Mouse (Mus musculus) CD4-positive, CD25-positive, alpha-beta regulatory T cell, adult 4 months (primary cell): ENCODE data around the gene Raver1. TPM values are rescaled to one million over a fixed set of nuclear protein-coding genes. Genes with fewer than 3 reads are reported as not detected.

Experiments
- ATAC-seq: one replicate; pipeline ENCODE4 v1.8.0; 2017
- polyA plus RNA-seq, 2 experiments: library from polyadenylated mRNA; unstranded; fragments of 100-300 nt; shearing (Covaris generic); gene quantifications; one replicate each; pipeline ENCODE4 v1.2.1; 2017

The Raver1 gene
- polyA plus RNA-seq, 2 experiments from 2014 or later = 18.5 to 21.1 TPM

GRCm38 (mm10) chr9:21036666-21037065 lies 55.1 kb downstream of the Raver1 start:
- no peak for ATAC-seq

- no peak for ATAC-seq
Observed at GRCm38 (mm10) chr9:21036161-21036560, 55.6 kb downstream of the Raver1 start.

DNA sequence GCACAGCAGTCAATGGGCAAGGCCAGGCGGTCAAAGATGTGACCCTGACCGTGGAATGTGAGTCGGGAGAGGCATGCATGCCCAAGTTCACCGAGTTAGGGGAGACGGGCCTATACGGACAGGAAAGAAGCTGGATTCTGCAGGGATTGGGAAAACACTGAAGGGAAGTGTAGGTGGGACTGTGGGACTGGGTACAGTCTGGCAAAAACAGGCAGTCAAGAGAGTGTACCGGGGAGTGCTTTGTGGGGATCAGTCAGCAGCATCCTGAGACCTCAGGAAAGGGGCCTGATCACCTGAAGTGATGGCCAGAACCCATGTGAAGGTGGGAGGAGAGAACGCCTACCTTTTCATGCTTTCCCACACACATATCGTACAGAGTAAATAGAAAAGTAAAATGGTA lies 56.2 kb downstream of the Raver1 start:
- no peak for ATAC-seq

GRCm38 (mm10) chr9:21034481-21035085 lies 57.2 kb downstream of the Raver1 start:
- no peak for ATAC-seq

DNA sequence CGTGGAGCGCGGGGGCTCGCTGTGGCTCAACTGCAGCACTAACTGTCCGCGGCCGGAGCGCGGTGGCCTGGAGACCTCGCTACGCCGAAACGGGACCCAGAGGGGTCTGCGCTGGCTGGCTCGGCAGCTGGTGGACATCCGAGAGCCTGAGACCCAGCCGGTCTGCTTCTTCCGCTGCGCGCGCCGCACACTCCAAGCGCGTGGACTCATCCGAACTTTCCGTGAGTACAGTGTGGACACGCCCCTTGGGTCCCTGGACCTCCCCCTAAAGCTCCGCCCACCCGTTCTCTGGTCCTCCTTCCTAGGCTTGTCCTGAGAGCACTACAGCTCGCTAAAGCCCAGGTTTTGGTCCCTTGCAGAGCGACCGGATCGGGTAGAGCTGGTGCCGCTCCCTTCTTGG lies 58.7 kb downstream of the Raver1 start:
- peak; percentile 41 for ATAC-seq

DNA sequence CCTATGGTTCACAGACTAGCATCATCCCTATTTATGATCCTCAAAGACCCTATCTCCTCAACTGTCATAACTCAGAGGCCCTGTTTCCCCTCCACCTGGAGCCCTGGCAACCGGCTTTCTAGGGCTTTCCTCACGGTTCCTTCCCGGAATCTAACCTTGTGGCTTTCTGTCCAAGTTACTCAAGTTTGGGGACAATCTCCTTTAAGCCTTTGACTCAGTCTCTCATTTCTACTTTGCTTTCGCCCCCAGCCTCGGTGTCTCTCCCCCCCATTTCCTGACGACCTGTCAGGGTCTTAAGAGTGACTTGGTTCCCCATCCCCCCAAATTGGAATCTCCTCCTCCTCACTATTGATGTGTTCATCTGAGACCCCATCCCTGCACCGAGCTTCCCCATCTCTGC lies 59.3 kb downstream of the Raver1 start:
- no peak for ATAC-seq

DNA sequence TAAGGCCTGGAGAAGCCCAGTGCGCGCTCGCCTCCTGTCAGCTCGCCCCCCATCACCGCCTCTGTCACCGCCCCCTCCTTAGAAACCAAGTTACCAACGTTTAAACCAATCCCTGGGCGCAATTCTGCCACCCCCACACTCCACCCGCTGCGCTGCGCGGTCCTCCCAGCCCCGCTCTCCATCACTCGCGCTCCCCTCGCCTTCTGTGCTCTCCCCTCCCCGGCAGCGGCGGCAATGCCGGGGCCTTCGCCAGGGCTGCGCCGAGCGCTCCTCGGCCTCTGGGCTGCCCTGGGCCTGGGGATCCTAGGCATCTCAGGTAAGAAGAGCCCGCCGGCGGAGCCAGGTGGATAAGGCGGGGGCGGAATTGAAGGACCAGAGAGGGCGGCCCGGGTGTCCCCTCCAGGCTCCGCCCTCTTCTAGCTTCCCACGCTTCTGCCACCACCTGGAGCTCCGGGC lies 59.9 kb downstream of the Raver1 start, which contains the start of gene Icam5:
Gene Icam5 (plus strand): TSS at position 178 of the 456 bp plus-strand sequence.
- no peak for ATAC-seq

GRCm38 (mm10) chr9:21031251-21031895 lies 60.4 kb downstream of the Raver1 start:
- ATAC-seq = peak; percentile 28

GRCm38 (mm10) chr9:21030781-21031250 lies 61.0 kb downstream of the Raver1 start:
- ATAC-seq = peak; percentile 74

- no peak for ATAC-seq
Observed at GRCm38 (mm10) chr9:21030055-21030600, 61.7 kb downstream of the Raver1 start.

GRCm38 (mm10) chr9:21029291-21030054 lies 62.3 kb downstream of the Raver1 start, which contains the start of gene Icam4:
Gene Icam4 (plus strand): TSS chr9:21029373.
- ATAC-seq = no peak

DNA sequence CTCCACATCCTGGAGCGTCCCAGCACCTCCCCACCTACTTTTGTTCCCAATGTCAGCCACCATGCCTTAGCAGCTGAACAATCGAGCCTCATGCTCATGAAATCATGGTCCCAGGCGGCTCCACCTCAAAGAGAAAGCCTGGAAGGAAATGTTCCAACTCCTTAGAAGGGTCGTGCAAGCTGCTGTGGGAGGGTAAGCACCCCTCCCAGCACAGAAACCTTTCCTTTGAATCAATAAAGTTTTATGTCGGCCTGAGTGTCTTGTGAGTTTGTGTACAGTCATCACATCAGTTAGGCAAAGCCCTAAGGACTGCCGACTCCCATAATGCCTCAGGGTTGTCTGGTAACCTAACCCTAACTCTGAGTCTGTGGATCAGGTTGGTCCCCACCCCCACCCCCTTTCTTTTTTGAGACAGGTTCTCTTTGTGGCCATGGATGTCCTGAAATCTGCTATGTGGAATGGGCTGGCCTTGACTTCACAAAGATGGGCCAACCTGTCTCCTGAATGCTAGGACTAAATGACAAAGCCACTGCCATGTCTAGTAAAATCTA lies 63.2 kb downstream of the Raver1 start:
- no peak for ATAC-seq

GRCm38 (mm10) chr9:21027774-21028290 lies 64.0 kb downstream of the Raver1 start:
- ATAC-seq = no peak

- ATAC-seq = no peak
Observed at GRCm38 (mm10) chr9:21026849-21027248, 65.0 kb downstream of the Raver1 start.

- no peak for ATAC-seq
Observed at GRCm38 (mm10) chr9:21025258-21025810, 66.5 kb downstream of the Raver1 start.

Other genes starting within 250 kb of the Raver1 start
- 10 to 100 TPM; 13.8 to 24.3 TPM for gene A230050P20Rik, start 223.4 kb downstream of the Raver1 start, polyA plus RNA-seq
- gene Angptl6, start 212.3 kb downstream of the Raver1 start, polyA plus RNA-seq = 1 to 10 TPM in 1 of 2 experiments, under 1 TPM in 1; 0.43 to 1.1 TPM
- gene Ppan, start 203.8 kb downstream of the Raver1 start, polyA plus RNA-seq = 10 to 100 TPM; 24.1 to 36.4 TPM
- gene Eif3g, start 193.4 kb downstream of the Raver1 start, polyA plus RNA-seq = 100 to 1,000 TPM; 200 to 213 TPM
- gene Dnmt1, start 132.1 kb downstream of the Raver1 start, polyA plus RNA-seq = 10 to 100 TPM; 43.0 to 75.2 TPM
- gene S1pr2, start 115.2 kb downstream of the Raver1 start, polyA plus RNA-seq = 1 to 10 TPM; 3.2 to 5.6 TPM
- gene Mrpl4, start 89.3 kb downstream of the Raver1 start, polyA plus RNA-seq = 100 to 1,000 TPM in 1 of 2 experiments, 10 to 100 TPM in 1; 94.9 to 122 TPM
- 100 to 1,000 TPM in 1 of 2 experiments, 10 to 100 TPM in 1; 66.8 to 106 TPM for gene Icam1, start 76.0 kb downstream of the Raver1 start, polyA plus RNA-seq
- 1 to 10 TPM; 2.7 to 3.5 TPM for gene Icam4, start 62.6 kb downstream of the Raver1 start, polyA plus RNA-seq
- under 1 TPM in 1 of 2 experiments, not detected in 1; 0.20 TPM for gene Icam5, start 59.9 kb downstream of the Raver1 start, polyA plus RNA-seq
- gene Zglp1, start 24.9 kb downstream of the Raver1 start, polyA plus RNA-seq = 1 to 10 TPM in 1 of 2 experiments, not detected in 1; 1.4 TPM
- under 1 TPM in 1 of 2 experiments, not detected in 1; 0.75 TPM for gene Gm49373, start 18.9 kb downstream of the Raver1 start, polyA plus RNA-seq
- 10 to 100 TPM; 13.9 to 16.5 TPM for gene Fdx1l, start 18.4 kb downstream of the Raver1 start, polyA plus RNA-seq
- gene Gm38431, start within 50 bp of the Raver1 start, polyA plus RNA-seq = 1 to 10 TPM in 1 of 2 experiments, under 1 TPM in 1; 0.20 to 2.9 TPM
- 10 to 100 TPM; 35.2 to 77.5 TPM for gene Tyk2, start 39.2 kb upstream of the Raver1 start, polyA plus RNA-seq
- 100 to 1,000 TPM; 100 to 115 TPM for gene Cdc37, start 58.0 kb upstream of the Raver1 start, polyA plus RNA-seq
- gene Pde4a, start 73.7 kb upstream of the Raver1 start, polyA plus RNA-seq = 1 to 10 TPM in 1 of 2 experiments, under 1 TPM in 1; 0.67 to 1.3 TPM
- gene Keap1, start 147.4 kb upstream of the Raver1 start, polyA plus RNA-seq = 10 to 100 TPM; 20.1 to 43.4 TPM
- gene S1pr5, start 156.4 kb upstream of the Raver1 start, polyA plus RNA-seq = under 1 TPM in 1 of 2 experiments, not detected in 1; 0.12 TPM
- 10 to 100 TPM; 25.3 to 29.8 TPM for gene Atg4d, start 173.3 kb upstream of the Raver1 start, polyA plus RNA-seq
- 10 to 100 TPM; 25.2 to 45.3 TPM for gene Kri1, start 196.0 kb upstream of the Raver1 start, polyA plus RNA-seq
- 100 to 1,000 TPM; 124 to 126 TPM for gene Cdkn2d, start 199.4 kb upstream of the Raver1 start, polyA plus RNA-seq
- gene Ap1m2, start 220.3 kb upstream of the Raver1 start, polyA plus RNA-seq = 1 to 10 TPM; 2.4 to 2.9 TPM
- 100 to 1,000 TPM; 242 to 364 TPM for gene Slc44a2, start 228.7 kb upstream of the Raver1 start, polyA plus RNA-seq